Mouse (Mus musculus) bone marrow, adult 2 months (tissue): ENCODE measurements around the gene Ciita.

Experiments
- CTCF ChIP-seq: fragments of 200-500 bp; IDR thresholded peaks from 2 replicates; pipeline ENCODE4 v1.5.1; 2011; ENCODE audit warnings: low read length, control low read depth; ENCODE audit not compliant: control insufficient read depth, insufficient read depth
- POLR2A ChIP-seq: fragments of 200-500 bp; IDR thresholded peaks from 2 replicates; pipeline ENCODE4 v1.6.1; 2011; ENCODE audit warnings: low read depth, mild to moderate bottlenecking, control low read depth, low read length, borderline replicate concordance; ENCODE audit not compliant: control insufficient read depth

GRCm38 (mm10) chr16:10465011-10465681 lies 14.7 kb upstream of the Ciita start:
- TF ChIP-seq CTCF (no peak), POLR2A (no peak)
